Mouse (Mus musculus): ENCODE data around the gene Zc3h12a.

- TF ChIP-seq CTCF (IDR thresholded peaks at IDR 0.05; ENCODE audit: borderline replicate concordance, insufficient read depth, low read depth, low read length) (no peak), POLR2A (IDR thresholded peaks at IDR 0.05; ENCODE audit: borderline replicate concordance, insufficient read depth, low read length) (no peak)
Measured at GRCm38 (mm10) chr4:125175591-125175990, 48.0 kb upstream of the Zc3h12a start.
